Mouse (Mus musculus) adrenal gland, adult 18-20 months (tissue): ENCODE results near the gene Thbs3. TPM values are rescaled to one million over a fixed set of nuclear protein-coding genes. Genes with fewer than 3 reads are reported as not detected.
A peak's percentile ranks its signal among the peaks of the same experiment; 100 is the strongest.

Source experiments
- DNase-seq, 2 experiments: peaks; one replicate each; pipeline ENCODE4 v3.0.0; 2021 to 2022; ENCODE audit warnings: low spot score in 2 of 2
- long read RNA-seq, 2 experiments: library from polyadenylated mRNA; stranded (forward); transcript quantifications; one replicate each; pipeline ENCODE4 v2.0.0; 2021
- total RNA-seq, 2 experiments: library from RNA; stranded (reverse); gene quantifications; 1 replicate in 1 of 2; 2 replicates in 1 of 2; pipeline ENCODE4 v1.2.3; 2021

Thbs3 gene
- total RNA-seq, result 10 to 100 TPM in 1 of 2 experiments, 1 to 10 TPM in 1; 7.9 to 14.5 TPM
- long read RNA-seq, experiment 1, transcript Thbs3-201 (23 exons, 3,190 nt), result major isoform, 5 of 10 reads
- long read RNA-seq, experiment 1, partial matches to known transcripts, result 2 of 10 reads
- long read RNA-seq, experiment 1, other reads (novel, unspliced or antisense), result 3 of 10 reads
- long read RNA-seq, experiment 2, partial matches to known transcripts, result 2 of 6 reads
- long read RNA-seq, experiment 2, other reads (novel, unspliced or antisense), result 0 of 6 reads

DNA sequence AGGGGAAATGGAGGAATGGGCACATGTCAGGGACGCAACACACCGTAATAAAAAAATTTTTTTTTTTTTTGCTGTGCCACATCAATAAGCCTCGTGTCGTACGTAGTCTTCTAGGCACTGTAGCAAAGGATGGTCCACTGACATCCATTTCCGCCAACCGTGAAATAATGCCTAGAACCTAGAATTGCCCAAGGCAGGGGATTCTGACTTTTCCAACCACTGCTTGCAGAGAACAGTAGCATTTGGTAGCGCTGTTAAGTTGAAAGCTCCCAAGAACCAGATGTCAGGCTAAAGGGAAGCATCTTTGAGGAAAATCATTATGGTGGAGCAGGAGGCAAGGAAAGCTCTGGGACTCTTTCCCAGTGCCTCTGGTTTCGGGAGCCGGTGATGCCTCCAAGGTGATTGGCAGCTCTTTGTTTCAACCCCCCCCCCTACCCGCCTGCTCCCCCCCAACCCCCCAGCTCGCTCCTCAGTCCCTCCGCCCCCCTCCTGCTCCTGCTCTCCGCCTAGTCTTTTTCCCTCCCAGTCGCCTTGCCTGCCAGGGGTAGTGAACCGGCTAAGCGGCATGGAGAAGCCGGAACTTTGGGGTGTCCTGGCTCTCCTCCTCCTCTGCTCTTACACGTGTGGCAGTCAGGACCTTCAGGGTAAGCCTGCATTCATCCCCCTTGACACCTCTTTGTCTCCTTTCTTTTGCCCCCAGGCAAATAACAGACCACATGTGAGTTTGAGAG is at the start of gene Thbs3:
Gene Thbs3 (plus strand): TSS at position 500 of the 731 bp plus-strand sequence.
- no peak for DNase-seq

GRCm38 (mm10) chr3:89165268-89165870 is 49.6 kb upstream of the Thbs3 start:
- DNase-seq, result no peak

DNA sequence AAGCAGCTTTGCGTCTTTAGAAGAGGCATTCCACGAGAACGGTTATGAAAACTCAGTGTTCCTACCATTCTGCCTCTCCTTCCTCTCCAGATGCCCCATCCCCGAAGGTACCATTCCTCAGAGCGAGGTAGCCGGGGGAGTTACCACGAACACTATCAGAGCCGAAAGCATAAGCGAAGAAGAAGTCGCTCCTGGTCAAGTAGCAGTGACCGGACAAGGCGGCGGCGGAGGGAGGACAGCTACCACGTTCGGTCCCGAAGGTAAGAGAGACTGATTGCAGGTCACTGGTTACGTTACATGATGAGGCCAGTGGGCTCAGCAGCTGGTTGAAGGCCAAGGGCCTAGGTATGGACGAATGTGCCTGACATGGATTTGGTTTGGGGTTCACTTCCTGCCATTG is 48.0 kb upstream of the Thbs3 start:
- no peak for DNase-seq

GRCm38 (mm10) chr3:89174844-89175243 is 40.1 kb upstream of the Thbs3 start:
- no peak for DNase-seq

DNA sequence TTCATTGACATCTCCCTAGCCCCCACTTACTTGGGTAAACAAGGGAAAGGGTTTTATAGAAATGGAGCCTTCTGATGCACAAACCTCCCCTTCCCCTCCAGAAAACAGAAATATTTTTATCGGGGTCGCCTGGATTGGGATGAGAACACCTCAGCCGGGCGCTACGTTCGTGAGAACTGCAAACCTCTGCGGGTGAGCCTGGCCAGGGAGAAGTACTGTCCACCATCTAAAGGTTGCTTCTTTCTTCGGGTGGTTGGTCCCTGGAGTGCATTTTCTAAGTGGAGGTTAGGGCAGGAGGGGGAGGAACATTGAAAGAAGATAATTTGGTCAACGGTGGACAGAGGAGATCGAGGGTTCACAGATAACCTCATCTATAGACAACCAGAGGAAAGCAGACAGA is 39.4 kb upstream of the Thbs3 start:
- no peak for DNase-seq

GRCm38 (mm10) chr3:89176421-89176820 is 38.6 kb upstream of the Thbs3 start:
- DNase-seq, result no peak

DNA sequence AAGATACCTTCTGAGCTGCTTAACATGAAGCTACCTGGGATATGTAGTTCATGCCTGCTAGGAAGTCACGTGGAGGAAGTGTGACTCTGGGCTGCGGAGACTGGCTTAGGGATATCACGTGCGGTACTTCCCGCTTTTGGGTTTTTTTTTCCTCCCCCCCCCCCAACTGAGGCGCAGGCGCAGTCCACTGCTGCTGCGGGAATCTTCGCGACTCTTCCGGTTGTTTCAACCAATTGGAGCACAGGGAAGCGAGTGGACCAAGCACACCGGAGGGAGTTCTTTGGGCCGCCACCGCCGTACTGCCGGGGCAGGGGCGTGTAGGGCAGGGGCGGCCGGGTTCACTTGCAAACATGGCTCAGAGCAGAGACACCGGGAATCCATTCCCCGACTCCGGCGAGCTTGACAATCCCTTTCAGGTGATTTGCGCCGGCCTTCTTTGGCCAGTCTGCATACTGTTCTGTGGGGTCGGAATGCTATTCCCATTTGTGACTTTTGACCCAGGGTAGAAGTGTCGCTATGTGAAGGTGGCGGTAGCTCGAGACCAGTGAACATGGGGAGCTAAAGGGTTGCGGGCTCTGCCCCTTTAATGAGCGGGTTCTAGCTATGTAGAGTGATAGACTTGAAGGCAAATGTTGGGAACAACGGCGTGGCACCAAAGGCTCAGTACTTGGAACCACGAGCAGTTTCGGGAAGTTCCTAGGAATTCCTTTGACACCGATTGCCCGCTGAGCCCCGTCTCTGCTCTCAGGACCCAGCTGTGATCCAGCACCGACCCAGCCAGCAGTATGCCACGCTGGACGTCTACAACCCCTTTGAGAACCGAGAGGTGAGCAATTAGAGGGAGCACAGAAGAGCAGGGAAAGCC is 37.5 kb upstream of the Thbs3 start, which contains the start of gene Scamp3:
Gene Scamp3 (plus strand): TSS at position 232 of the 865 bp plus-strand sequence.
- peak; percentile 75 to 78 for DNase-seq

DNA sequence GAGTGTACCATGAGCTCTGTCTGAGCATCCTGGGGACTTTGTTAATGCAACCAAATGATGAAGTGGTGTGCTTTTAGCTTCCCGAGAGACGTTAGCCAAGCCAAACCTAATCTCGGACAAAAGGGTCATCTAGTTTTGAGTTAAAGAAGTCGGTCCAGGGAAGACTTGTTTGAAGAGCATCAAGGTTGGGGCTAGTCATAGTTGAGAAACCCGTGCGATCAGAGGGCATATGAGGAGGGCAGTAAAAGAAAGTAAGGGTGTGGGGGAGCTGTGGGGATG is 36.9 kb upstream of the Thbs3 start:
- DNase-seq, result no peak

DNA sequence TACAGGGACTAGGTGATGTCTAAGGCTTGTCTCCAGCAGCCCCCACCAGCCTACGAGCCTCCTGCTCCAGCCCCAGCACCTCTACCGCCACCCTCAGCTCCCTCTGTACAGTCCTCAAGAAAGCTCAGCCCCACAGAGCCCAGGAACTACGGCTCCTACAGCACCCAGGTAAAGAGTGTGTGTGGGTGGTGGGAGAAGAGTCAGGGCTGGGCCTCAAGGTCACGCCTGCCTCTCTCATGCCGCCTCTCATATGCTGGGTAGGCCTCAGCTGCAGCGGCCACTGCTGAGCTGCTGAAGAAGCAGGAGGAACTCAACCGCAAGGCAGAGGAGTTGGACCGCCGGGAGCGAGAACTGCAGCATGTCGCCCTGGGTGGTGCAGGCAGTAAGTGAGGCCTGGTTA is 35.9 kb upstream of the Thbs3 start:
- DNase-seq, result no peak

- DNase-seq, result no peak
Observed at GRCm38 (mm10) chr3:89181749-89182500, 33.1 kb upstream of the Thbs3 start.

DNA sequence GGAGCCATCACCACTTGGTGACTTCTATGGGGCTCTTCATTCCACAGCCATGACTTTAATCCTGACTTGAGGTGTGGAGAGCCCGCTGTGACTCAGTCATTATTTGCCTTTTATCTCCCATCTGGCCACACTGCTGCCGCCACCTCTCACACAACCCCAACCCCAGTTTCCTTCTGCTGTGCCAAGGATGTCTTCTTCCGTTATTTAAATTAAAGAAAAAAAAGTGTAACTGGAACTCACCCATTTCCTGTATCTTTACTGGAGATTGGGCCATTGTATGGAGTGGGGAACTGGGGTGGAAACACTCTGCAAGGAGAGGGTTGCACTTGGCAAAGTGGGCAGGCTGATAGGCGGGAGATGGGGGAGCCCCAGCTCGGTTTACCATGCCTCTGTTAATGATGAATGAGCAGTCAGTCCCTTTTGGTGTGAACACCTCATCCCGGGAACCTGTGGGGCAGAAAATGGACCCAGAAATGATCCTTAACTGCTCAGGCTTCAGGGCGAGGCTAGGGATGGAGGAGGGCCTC is 32.4 kb upstream of the Thbs3 start:
- no peak for DNase-seq

DNA sequence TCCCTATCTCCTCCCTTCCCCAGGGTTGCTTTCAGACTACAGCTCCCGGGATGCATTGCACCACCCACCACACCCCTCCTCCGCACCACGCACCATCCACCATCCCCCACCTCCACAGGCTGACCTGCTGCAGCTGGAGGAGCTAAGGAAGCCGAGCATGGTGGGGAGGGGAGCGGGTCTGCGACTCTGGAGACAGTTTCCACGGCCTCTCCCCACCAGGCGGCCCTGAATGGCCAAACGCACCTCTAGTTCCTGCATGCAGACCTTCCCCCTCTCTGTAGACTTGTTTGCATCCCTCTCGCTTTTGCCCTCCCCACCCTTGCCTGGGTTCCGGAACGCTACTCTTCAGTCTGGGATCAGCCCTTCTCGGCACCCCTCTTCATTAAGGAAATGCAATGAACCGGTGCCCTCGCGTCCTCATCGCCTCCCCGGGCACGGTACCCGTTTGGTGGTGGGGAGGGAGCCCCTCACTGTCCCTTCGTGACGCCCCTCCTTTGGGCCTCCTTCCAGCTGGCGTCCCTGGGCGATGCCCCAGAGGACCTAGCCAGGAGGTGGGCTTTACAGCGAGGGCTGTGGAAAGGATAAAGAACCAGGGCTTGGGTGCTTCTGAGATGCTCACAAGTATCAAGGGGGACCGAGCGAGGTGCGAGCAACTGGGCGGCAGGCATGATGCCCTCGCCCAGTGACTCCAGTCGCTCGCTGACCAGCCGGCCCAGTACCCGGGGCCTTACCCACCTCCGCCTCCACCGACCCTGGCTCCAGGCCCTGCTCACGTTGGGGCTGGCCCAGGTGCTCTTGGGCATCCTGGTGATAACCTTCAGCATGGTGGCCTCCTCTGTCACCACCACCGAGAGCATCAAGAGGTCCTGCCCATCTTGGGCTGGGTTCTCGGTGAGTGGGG is 31.7 kb upstream of the Thbs3 start, which contains the start of gene Fam189b:
Gene Fam189b (plus strand): TSS at position 86 of the 901 bp plus-strand sequence.
- DNase-seq, result peak; percentile 71

DNA sequence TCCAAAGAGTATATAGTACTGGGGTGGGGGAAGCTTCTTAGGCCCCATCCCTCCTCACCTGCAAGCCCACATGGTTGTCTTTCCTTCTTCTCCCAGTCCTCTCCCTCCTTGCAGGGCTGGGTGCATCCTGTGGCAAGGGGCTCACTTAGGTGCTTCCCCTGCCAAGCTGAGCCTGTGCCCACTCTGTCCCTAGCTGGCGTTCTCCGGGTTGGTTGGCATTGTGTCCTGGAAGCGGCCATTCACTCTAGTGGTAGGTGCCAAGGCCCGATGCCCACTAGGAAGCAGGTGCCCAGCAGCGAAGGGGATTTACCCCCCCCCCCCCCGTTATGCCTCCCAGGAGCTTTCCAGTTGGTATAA is 31.0 kb upstream of the Thbs3 start:
- no peak for DNase-seq

GRCm38 (mm10) chr3:89187197-89187596 is 27.8 kb upstream of the Thbs3 start:
- no peak for DNase-seq

- no peak for DNase-seq
Observed at GRCm38 (mm10) chr3:89187690-89188477, 27.1 kb upstream of the Thbs3 start.

DNA sequence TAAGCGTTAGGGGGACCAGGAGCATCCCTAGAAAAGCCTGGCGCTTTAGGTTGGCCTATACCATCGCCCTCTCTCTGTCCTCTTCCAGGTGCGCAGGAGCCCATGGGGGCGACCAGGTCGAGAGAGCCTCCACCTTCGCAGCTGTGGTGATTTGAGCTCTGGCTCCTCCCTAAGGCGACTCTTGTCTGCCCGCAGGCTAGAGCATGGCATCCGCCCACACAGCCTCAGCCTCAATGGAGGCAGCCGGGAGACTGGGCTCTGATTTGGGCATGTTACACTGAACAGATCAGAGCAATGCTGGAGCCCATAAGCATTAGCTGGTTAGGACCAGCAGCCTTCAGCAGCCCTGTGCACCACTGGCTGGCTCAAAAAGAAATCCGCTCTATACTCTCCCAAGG is 26.5 kb upstream of the Thbs3 start:
- no peak for DNase-seq

- no peak for DNase-seq
Observed at GRCm38 (mm10) chr3:89190436-89190835, 24.5 kb upstream of the Thbs3 start.

DNA sequence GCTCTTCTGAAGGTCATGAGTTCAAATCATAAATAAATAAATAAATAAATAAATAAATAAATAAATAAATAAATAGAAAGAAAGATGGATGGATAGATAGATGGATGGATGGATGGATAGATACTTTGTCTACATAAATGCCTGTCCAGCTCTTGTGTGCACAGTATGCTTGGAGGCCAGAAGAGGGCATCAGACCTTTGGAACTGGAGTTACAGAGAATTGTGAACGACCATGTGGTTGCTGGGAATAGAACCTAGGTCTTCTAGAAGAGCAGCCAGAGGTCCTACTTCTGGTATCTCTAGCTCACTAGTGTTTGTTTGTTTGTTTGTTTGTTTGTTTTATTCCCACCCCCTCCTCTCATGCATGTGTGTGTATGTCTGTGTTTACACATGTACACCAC is 21.6 kb upstream of the Thbs3 start:
- no peak for DNase-seq

DNA sequence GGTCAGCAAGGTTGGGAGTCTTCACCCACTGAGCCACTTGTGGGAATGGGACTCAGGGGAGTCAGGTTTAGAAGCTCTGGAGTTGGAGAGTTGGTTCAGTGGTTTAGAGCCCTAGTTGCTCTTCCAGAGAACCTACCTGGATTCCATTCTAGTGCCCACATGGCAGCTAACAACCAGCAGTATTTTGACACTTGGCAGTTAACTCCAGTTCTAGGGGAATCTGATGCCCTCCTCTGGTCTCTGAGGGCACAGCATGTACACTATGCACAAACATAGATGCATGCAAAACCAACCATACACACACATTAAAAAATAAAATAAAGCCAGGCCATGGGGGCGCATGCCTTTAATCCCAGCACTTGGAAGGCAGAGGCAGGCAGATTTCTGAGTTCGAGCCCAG is 21.1 kb upstream of the Thbs3 start:
- no peak for DNase-seq
